Mouse (Mus musculus): ENCODE data around the gene Wdr12. TPM values are rescaled to one million over a fixed set of nuclear protein-coding genes. Genes with fewer than 3 reads are reported as not detected.

Gene Wdr12
- polyA plus RNA-seq (2015; fragmentation: Nextera tagmentation; extraction: Ambion mirVana), result 25.1 and 41.0 TPM in 2 replicates

DNA sequence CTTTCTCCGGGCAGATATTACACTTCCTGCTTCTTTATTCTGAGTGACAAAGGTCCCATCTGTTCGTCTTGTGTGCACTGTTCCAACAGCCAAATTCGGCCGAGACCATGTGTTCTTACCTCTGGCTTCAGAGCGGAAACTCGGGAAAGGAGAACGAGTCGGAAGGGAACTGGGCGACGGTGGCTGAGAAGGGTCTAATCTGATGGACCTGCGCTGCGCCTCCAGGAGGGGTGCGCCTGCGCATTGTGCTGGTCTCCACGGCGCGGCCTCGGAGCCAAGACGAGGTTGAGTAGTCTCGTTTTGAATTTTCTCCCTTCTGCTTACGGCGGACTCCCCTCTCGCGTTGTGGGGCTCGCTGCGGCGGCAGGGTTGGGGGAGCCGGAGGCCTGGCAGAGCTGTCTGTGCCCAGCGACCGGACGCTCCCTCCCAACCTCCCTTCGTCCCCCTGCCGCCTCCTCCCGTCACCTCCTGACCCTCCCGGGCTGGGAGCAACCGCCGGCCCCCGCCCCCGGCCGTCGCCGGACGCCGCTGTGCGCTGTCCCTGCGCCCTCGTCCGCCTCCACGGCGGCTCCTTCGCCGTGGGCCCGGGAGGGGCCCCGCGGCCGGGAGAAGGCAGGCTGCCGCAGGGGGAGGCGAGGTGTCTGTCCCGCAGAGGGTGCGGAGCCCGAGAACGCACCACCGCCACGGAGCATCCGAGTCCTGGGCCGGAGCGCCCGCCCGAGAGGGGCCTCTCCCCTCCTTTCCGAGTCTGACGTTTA is at the start of gene Wdr12, which contains the start of gene Carf:
Gene Wdr12 (minus strand): TSS at position 622 of the 758 bp plus-strand sequence.
Gene Carf (plus strand): TSS at position 224 of the 758 bp plus-strand sequence.

GRCm38 (mm10) chr1:60042796-60043469 is 55.5 kb downstream of the Wdr12 start, which contains the start of gene Ica1l:
Gene Ica1l, minus strand, starts transcription at chr1:60043184.

Other genes starting within 250 kb of the Wdr12 start
- gene Fam117b, start 185.6 kb downstream of the Wdr12 start, polyA plus RNA-seq (2015; fragmentation: Nextera tagmentation; extraction: Ambion mirVana), result 9.9 and 11.6 TPM in 2 replicates
- gene Ica1l, start 55.5 kb downstream of the Wdr12 start, polyA plus RNA-seq (2015; fragmentation: Nextera tagmentation; extraction: Ambion mirVana), result 3.3 and 6.5 TPM in 2 replicates
- gene Carf, start 398 bp downstream of the Wdr12 start, polyA plus RNA-seq (2015; fragmentation: Nextera tagmentation; extraction: Ambion mirVana), result 2.8 and 4.2 TPM in 2 replicates
- 5.1 and 7.7 TPM in 2 replicates for gene Nbeal1, start 82.0 kb upstream of the Wdr12 start, polyA plus RNA-seq (2015; fragmentation: Nextera tagmentation; extraction: Ambion mirVana)
- gene Cyp20a1, start 244.7 kb upstream of the Wdr12 start, polyA plus RNA-seq (2015; fragmentation: Nextera tagmentation; extraction: Ambion mirVana), result 22.6 and 27.3 TPM in 2 replicates

Measured in adrenal gland, postnatal 0 days (tissue).